Mouse (Mus musculus): ENCODE data around the gene Kif2c. TPM values are rescaled to one million over a fixed set of nuclear protein-coding genes. Genes with fewer than 3 reads are reported as not detected.

Gene Kif2c
- total and polyA plus RNA-seq, 2 experiments from 2014 or later = 4.4 to 9.1 TPM

- Histone ChIP-seq H3K27ac (ENCODE audit: low read depth, low read length) (no peak overlapping the region), H3K4me3 (ENCODE audit: low read depth, low read length) (no peak overlapping the region), H3K4me1 (ENCODE audit: insufficient read depth) (no peaks in the 10 kb centered on the region), H3K9ac (no peak overlapping the region), H3K36me3 (ENCODE audit: insufficient read depth) (no peaks in the 10 kb centered on the region), H3K27me3 (ENCODE audit: insufficient read depth, low read length) (no peaks in the 10 kb centered on the region), H3K9me3 (ENCODE audit: low read length) (no peaks in the 10 kb centered on the region), H3K4me2 (ENCODE audit: low read depth) (no peak overlapping the region)
- 87% methylated on average over 6 of the region's 6 CpGs for WGBS
- no peak for ATAC-seq
- no peak for TF ChIP-seq CTCF (IDR thresholded peaks at IDR 0.05; ENCODE audit: low read depth)
- DNase-seq = no peak
Measured at GRCm38 (mm10) chr4:117209592-117209991, 27.2 kb upstream of the Kif2c start.

- Histone ChIP-seq H3K36me3 (ENCODE audit: insufficient read depth) (no peaks in the 10 kb centered on the region), H3K27ac (ENCODE audit: low read depth, low read length) (no peak overlapping the region), H3K4me2 (ENCODE audit: low read depth) (no peak overlapping the region), H3K4me3 (ENCODE audit: low read depth, low read length) (no peak overlapping the region), H3K9me3 (ENCODE audit: low read length) (no peaks in the 10 kb centered on the region), H3K4me1 (ENCODE audit: insufficient read depth) (no peaks in the 10 kb centered on the region), H3K9ac (no peak overlapping the region), H3K27me3 (ENCODE audit: insufficient read depth, low read length) (no peaks in the 10 kb centered on the region)
- no peak for ATAC-seq
- WGBS = 61% methylated on average over 4 of the region's 4 CpGs
- DNase-seq = no peak
- TF ChIP-seq CTCF (IDR thresholded peaks at IDR 0.05; ENCODE audit: low read depth) = no peak
Measured at GRCm38 (mm10) chr4:117202992-117203354, 20.5 kb upstream of the Kif2c start.

GRCm38 (mm10) chr4:117202046-117202991 lies 19.9 kb upstream of the Kif2c start:
- H3K4me1 ChIP-seq (ENCODE audit: insufficient read depth) = no peaks in the 10 kb centered on the region
- 1% methylated on average over 25 of the region's 25 CpGs for WGBS
- peak overlapping the region; percentile 42 for H3K4me2 ChIP-seq (ENCODE audit: low read depth)
- peak; percentile 76 for TF ChIP-seq CTCF (IDR thresholded peaks at IDR 0.05; ENCODE audit: low read depth)
- peak; percentile 89 for ATAC-seq
- no peak overlapping the region for H3K27ac ChIP-seq (ENCODE audit: low read depth, low read length)
- H3K27me3 ChIP-seq (ENCODE audit: insufficient read depth, low read length) = no peaks in the 10 kb centered on the region
- H3K9ac ChIP-seq = peak overlapping the region; percentile 34; the same call in 1 of the 2 replicates
- peak overlapping the region; percentile 24 for H3K4me3 ChIP-seq (ENCODE audit: low read depth, low read length)
- no peaks in the 10 kb centered on the region for H3K36me3 ChIP-seq (ENCODE audit: insufficient read depth)
- no peaks in the 10 kb centered on the region for H3K9me3 ChIP-seq (ENCODE audit: low read length)
- peak; percentile 84 for DNase-seq

GRCm38 (mm10) chr4:117191804-117192203 lies 9.4 kb upstream of the Kif2c start:
- no peak overlapping the region for H3K9ac ChIP-seq
- no peak overlapping the region for H3K4me3 ChIP-seq (ENCODE audit: low read depth, low read length)
- no peaks in the 10 kb centered on the region for H3K9me3 ChIP-seq (ENCODE audit: low read length)
- H3K4me1 ChIP-seq (ENCODE audit: insufficient read depth) = no peaks in the 10 kb centered on the region
- 93% methylated on average over 14 of the region's 14 CpGs for WGBS
- H3K4me2 ChIP-seq (ENCODE audit: low read depth) = no peak overlapping the region
- TF ChIP-seq CTCF (IDR thresholded peaks at IDR 0.05; ENCODE audit: low read depth) = no peak
- no peak for ATAC-seq
- no peak overlapping the region for H3K27ac ChIP-seq (ENCODE audit: low read depth, low read length)
- no peak for DNase-seq
- no peaks in the 10 kb centered on the region for H3K36me3 ChIP-seq (ENCODE audit: insufficient read depth)
- H3K27me3 ChIP-seq (ENCODE audit: insufficient read depth, low read length) = no peaks in the 10 kb centered on the region

GRCm38 (mm10) chr4:117190660-117191059 lies 8.2 kb upstream of the Kif2c start:
- Histone ChIP-seq H3K4me1 (ENCODE audit: insufficient read depth) (no peaks in the 10 kb centered on the region), H3K36me3 (ENCODE audit: insufficient read depth) (no peaks in the 10 kb centered on the region), H3K4me2 (ENCODE audit: low read depth) (no peak overlapping the region), H3K9ac (no peak overlapping the region), H3K9me3 (ENCODE audit: low read length) (no peaks in the 10 kb centered on the region), H3K27me3 (ENCODE audit: insufficient read depth, low read length) (no peaks in the 10 kb centered on the region), H3K27ac (ENCODE audit: low read depth, low read length) (peak overlapping the region; percentile 87; the same call in 1 of the 2 replicates), H3K4me3 (ENCODE audit: low read depth, low read length) (no peak overlapping the region)
- no peak for TF ChIP-seq CTCF (IDR thresholded peaks at IDR 0.05; ENCODE audit: low read depth)
- ATAC-seq = no peak
- DNase-seq = no peak
- WGBS = 51% methylated on average over 7 of the region's 7 CpGs

GRCm38 (mm10) chr4:117189856-117190543 lies 7.6 kb upstream of the Kif2c start:
- Histone ChIP-seq H3K27ac (ENCODE audit: low read depth, low read length) (peak overlapping the region; percentile 87), H3K9me3 (ENCODE audit: low read length) (no peaks in the 10 kb centered on the region), H3K9ac (peak overlapping the region; percentile 75), H3K4me3 (ENCODE audit: low read depth, low read length) (peak overlapping the region; percentile 35), H3K4me1 (ENCODE audit: insufficient read depth) (no peaks in the 10 kb centered on the region), H3K36me3 (ENCODE audit: insufficient read depth) (no peaks in the 10 kb centered on the region), H3K27me3 (ENCODE audit: insufficient read depth, low read length) (no peaks in the 10 kb centered on the region), H3K4me2 (ENCODE audit: low read depth) (peak overlapping the region; percentile 47)
- DNase-seq = no peak
- TF ChIP-seq CTCF (IDR thresholded peaks at IDR 0.05; ENCODE audit: low read depth) = no peak
- under 1% methylated on average over 9 of the region's 9 CpGs for WGBS
- ATAC-seq = peak; percentile 93
